Mouse (Mus musculus) lung, adult 2 months (tissue): ENCODE data around the gene Pip4k2b.
"Not testable (repeated sequence)": the region's sequence is repeated elsewhere in the genome, so short reads cannot be mapped to it uniquely, and the experiment has no call there.

ENCODE experiments used
- CTCF ChIP-seq: fragments of 200-500 bp; IDR thresholded peaks from 2 replicates; pipeline ENCODE4 v1.5.1; 2011; ENCODE audit warnings: mild to moderate bottlenecking, low read length, control low read depth; ENCODE audit not compliant: insufficient read depth
- POLR2A ChIP-seq: fragments of 200-500 bp; IDR thresholded peaks from 2 replicates; pipeline ENCODE4 v1.6.1; 2011; ENCODE audit warnings: low read depth, mild to moderate bottlenecking, control low read depth, low read length, borderline replicate concordance; ENCODE audit errors: extremely low read depth

GRCm38 (mm10) chr11:97790778-97791438, 46.4 kb upstream of the Pip4k2b start:
- not testable (repeated sequence) for TF ChIP-seq CTCF, POLR2A
